Mouse (Mus musculus) G1E (cell line): ENCODE results near the gene Ms4a7.

Experiments
- CTCF ChIP-seq: IDR thresholded peaks from 2 replicates; pipeline ENCODE4 v1.5.1; 2012; ENCODE audit warnings: low read depth, low read length, inconsistent platforms, mixed read lengths
- TAL1 ChIP-seq: conservative IDR thresholded peaks from 2 replicates; pipeline ENCODE4 v1.6.1; 2012; ENCODE audit warnings: low read depth, low read length, inconsistent platforms, mixed read lengths

- TF ChIP-seq CTCF (no peak), TAL1 (no peak)
These were observed 40.5 kb upstream of the Ms4a7 start for GRCm38 (mm10) chr19:11376399-11376798.
